Mouse (Mus musculus): Measurements from ENCODE around the gene Azin2. TPM values are rescaled to one million over a fixed set of nuclear protein-coding genes. Genes with fewer than 3 reads are reported as not detected.

The Azin2 gene
- polyA plus RNA-seq, 1 experiment from 2014 or later, result 19.1 TPM

GRCm38 (mm10) chr4:128950461-128950860 lies 11.8 kb downstream of the Azin2 start:
- no peak overlapping the region for H3K4me3 ChIP-seq
- no peak overlapping the region for H3K4me2 ChIP-seq
- H3K9me3 ChIP-seq, result no peaks in the 10 kb centered on the region
- peaks cover 8% of the 10 kb centered on the region; the same call in 1 of the 2 replicates for H3K4me1 ChIP-seq
- ATAC-seq (replicated peaks), result no peak
- no peaks in the 10 kb centered on the region for H3K36me3 ChIP-seq (replicated peaks)
- 84% methylated on average over 5 of the region's 5 CpGs for WGBS
- no peak overlapping the region for H3K9ac ChIP-seq
- no peaks in the 10 kb centered on the region for H3K27me3 ChIP-seq (replicated peaks)
- H3K27ac ChIP-seq, result no peak overlapping the region

GRCm38 (mm10) chr4:128949470-128950005 lies 12.7 kb downstream of the Azin2 start:
- H3K9me3 ChIP-seq, result no peaks in the 10 kb centered on the region
- no peak overlapping the region for H3K4me3 ChIP-seq
- WGBS, result 50% methylated on average over 15 of the region's 15 CpGs
- no peak overlapping the region for H3K4me2 ChIP-seq
- no peaks in the 10 kb centered on the region for H3K27me3 ChIP-seq (replicated peaks)
- ATAC-seq (replicated peaks), result no peak
- H3K27ac ChIP-seq, result no peak overlapping the region
- H3K36me3 ChIP-seq (replicated peaks), result no peaks in the 10 kb centered on the region
- 0 out of 2 replicates have a peak, but pooled peaks cover 4% of the 10 kb centered on the region for H3K4me1 ChIP-seq
- H3K9ac ChIP-seq, result no peak overlapping the region

GRCm38 (mm10) chr4:128948137-128948674 lies 14.0 kb downstream of the Azin2 start:
- no peaks in the 10 kb centered on the region for H3K9me3 ChIP-seq
- H3K27me3 ChIP-seq (replicated peaks), result no peaks in the 10 kb centered on the region
- H3K36me3 ChIP-seq (replicated peaks), result no peaks in the 10 kb centered on the region
- H3K27ac ChIP-seq, result no peak overlapping the region
- H3K4me1 ChIP-seq, result 0 out of 2 replicates have a peak, but pooled peaks cover 4% of the 10 kb centered on the region
- WGBS, result 25% methylated on average over 6 of the region's 6 CpGs
- no peak overlapping the region for H3K9ac ChIP-seq
- H3K4me2 ChIP-seq, result no peak overlapping the region
- ATAC-seq (replicated peaks), result no peak
- H3K4me3 ChIP-seq, result no peak overlapping the region

- 19% methylated on average over 18 of the region's 18 CpGs for WGBS
Observed at GRCm38 (mm10) chr4:128947326-128947933, 14.8 kb downstream of the Azin2 start.

GRCm38 (mm10) chr4:128946736-128947135 lies 15.5 kb downstream of the Azin2 start:
- Histone ChIP-seq H3K4me3 (no peak overlapping the region), H3K27ac (no peak overlapping the region), H3K27me3 (replicated peaks) (no peaks in the 10 kb centered on the region), H3K4me1 (0 out of 2 replicates have a peak, but pooled peaks cover 4% of the 10 kb centered on the region), H3K9ac (no peak overlapping the region), H3K36me3 (replicated peaks) (no peaks in the 10 kb centered on the region), H3K9me3 (no peaks in the 10 kb centered on the region), H3K4me2 (no peak overlapping the region)
- ATAC-seq (replicated peaks), result no peak
- 73% methylated on average over 9 of the region's 9 CpGs for WGBS

More at GRCm38 (mm10) chr4:128947326-128947933, 14.8 kb downstream of the Azin2 start:
- Histone ChIP-seq H3K27me3 (replicated peaks) (no peaks in the 10 kb centered on the region), H3K4me2 (peak overlapping the region; percentile 19), H3K9ac (peak overlapping the region; percentile 4; the same call in 1 of the 2 replicates), H3K9me3 (no peaks in the 10 kb centered on the region), H3K4me1 (0 out of 2 replicates have a peak, but pooled peaks cover 4% of the 10 kb centered on the region), H3K4me3 (peak overlapping the region; percentile 17), H3K27ac (no peak overlapping the region), H3K36me3 (replicated peaks) (no peaks in the 10 kb centered on the region)
- no peak for ATAC-seq (replicated peaks)

- H3K4me2 ChIP-seq, result no peak overlapping the region
- H3K4me3 ChIP-seq, result no peak overlapping the region
- ATAC-seq (replicated peaks), result no peak
- 0 out of 2 replicates have a peak, but pooled peaks cover 2% of the 10 kb centered on the region for H3K4me1 ChIP-seq
- H3K36me3 ChIP-seq (replicated peaks), result no peaks in the 10 kb centered on the region
- WGBS, result 51% methylated on average over 3 of the region's 3 CpGs
- no peaks in the 10 kb centered on the region for H3K27me3 ChIP-seq (replicated peaks)
- H3K27ac ChIP-seq, result no peak overlapping the region
- H3K9me3 ChIP-seq, result no peaks in the 10 kb centered on the region
- H3K9ac ChIP-seq, result no peak overlapping the region
Observed at GRCm38 (mm10) chr4:128942346-128942745, 19.9 kb downstream of the Azin2 start.

- 74% methylated on average over 5 of the region's 5 CpGs for WGBS
Observed at GRCm38 (mm10) chr4:128935595-128935994, 26.6 kb downstream of the Azin2 start.

GRCm38 (mm10) chr4:128932783-128933182 lies 29.5 kb downstream of the Azin2 start:
- H3K4me2 ChIP-seq, result no peak overlapping the region
- H3K36me3 ChIP-seq (replicated peaks), result no peaks in the 10 kb centered on the region
- H3K4me3 ChIP-seq, result no peak overlapping the region
- H3K27ac ChIP-seq, result no peak overlapping the region
- 79% methylated on average over 7 of the region's 7 CpGs for WGBS
- ATAC-seq (replicated peaks), result no peak
- H3K9ac ChIP-seq, result no peak overlapping the region
- H3K9me3 ChIP-seq, result no peaks in the 10 kb centered on the region
- H3K4me1 ChIP-seq, result no peaks in the 10 kb centered on the region
- no peaks in the 10 kb centered on the region for H3K27me3 ChIP-seq (replicated peaks)

More at GRCm38 (mm10) chr4:128935595-128935994, 26.6 kb downstream of the Azin2 start:
- no peak for ATAC-seq (replicated peaks)
- no peak overlapping the region for H3K27ac ChIP-seq
- H3K9me3 ChIP-seq, result no peaks in the 10 kb centered on the region
- H3K36me3 ChIP-seq (replicated peaks), result no peaks in the 10 kb centered on the region
- no peak overlapping the region for H3K9ac ChIP-seq
- no peak overlapping the region for H3K4me2 ChIP-seq
- no peaks in the 10 kb centered on the region for H3K4me1 ChIP-seq
- no peak overlapping the region for H3K4me3 ChIP-seq
- no peaks in the 10 kb centered on the region for H3K27me3 ChIP-seq (replicated peaks)

- Histone ChIP-seq H3K4me1 (peaks cover 11% of the 10 kb centered on the region), H3K27ac (peak overlapping the region; percentile 56; the same call in 1 of the 2 replicates), H3K36me3 (replicated peaks) (no peaks in the 10 kb centered on the region), H3K9me3 (no peaks in the 10 kb centered on the region), H3K4me2 (peak overlapping the region; percentile 81), H3K4me3 (peak overlapping the region; percentile 42), H3K27me3 (replicated peaks) (peaks cover 16% of the 10 kb centered on the region), H3K9ac (peak overlapping the region; percentile 54)
- WGBS, result 12% methylated on average over 36 of the region's 36 CpGs
- ATAC-seq (replicated peaks), result peak; percentile 88
Observed at GRCm38 (mm10) chr4:128924841-128925606, 37.2 kb downstream of the Azin2 start.

GRCm38 (mm10) chr4:128923603-128924002 lies 38.6 kb downstream of the Azin2 start:
- no peak overlapping the region for H3K4me3 ChIP-seq
- no peak for ATAC-seq (replicated peaks)
- H3K36me3 ChIP-seq (replicated peaks), result no peaks in the 10 kb centered on the region
- H3K4me2 ChIP-seq, result no peak overlapping the region
- no peak overlapping the region for H3K27ac ChIP-seq
- peaks cover 11% of the 10 kb centered on the region for H3K4me1 ChIP-seq
- no peaks in the 10 kb centered on the region for H3K9me3 ChIP-seq
- peaks cover 16% of the 10 kb centered on the region for H3K27me3 ChIP-seq (replicated peaks)
- H3K9ac ChIP-seq, result no peak overlapping the region
- 94% methylated on average over 3 of the region's 3 CpGs for WGBS

GRCm38 (mm10) chr4:128919106-128919505 lies 43.1 kb downstream of the Azin2 start:
- H3K27me3 ChIP-seq (replicated peaks), result peaks cover 16% of the 10 kb centered on the region
- H3K9ac ChIP-seq, result no peak overlapping the region
- H3K36me3 ChIP-seq (replicated peaks), result no peaks in the 10 kb centered on the region
- no peaks in the 10 kb centered on the region for H3K4me1 ChIP-seq
- H3K4me3 ChIP-seq, result no peak overlapping the region
- H3K27ac ChIP-seq, result no peak overlapping the region
- ATAC-seq (replicated peaks), result no peak
- no peaks in the 10 kb centered on the region for H3K9me3 ChIP-seq
- H3K4me2 ChIP-seq, result no peak overlapping the region
- WGBS, result 33% methylated on average over 10 of the region's 10 CpGs

- Histone ChIP-seq H3K9me3 (no peaks in the 10 kb centered on the region), H3K9ac (no peak overlapping the region), H3K4me2 (no peak overlapping the region), H3K4me1 (no peaks in the 10 kb centered on the region), H3K36me3 (replicated peaks) (no peaks in the 10 kb centered on the region), H3K27me3 (replicated peaks) (peaks cover 9% of the 10 kb centered on the region), H3K4me3 (no peak overlapping the region), H3K27ac (no peak overlapping the region)
- no peak for ATAC-seq (replicated peaks)
- 68% methylated on average over 3 of the region's 3 CpGs for WGBS
Observed at GRCm38 (mm10) chr4:128918187-128918586, 44.1 kb downstream of the Azin2 start.

Measured in midbrain, embryonic 15.5 days (tissue).